Mouse (Mus musculus) embryo, embryonic 11.5 days (tissue): ENCODE data around the gene Xlr4b.
"Not testable (repeated sequence)": the region's sequence is repeated elsewhere in the genome, so short reads cannot be mapped to it uniquely, and the experiment has no call there.

ENCODE experiments used
- DNase-seq: peaks from one replicate; pipeline ENCODE4 v3.0.0-alpha.2; 2012; ENCODE audit warnings: low read depth, low spot score

Xlr4b gene

GRCm38 (mm10) chrX:73213819-73214564, at the start of gene Xlr4b:
Gene Xlr4b (plus strand): TSS chrX:73214333.
- not testable (repeated sequence) for DNase-seq

- DNase-seq, result not testable (repeated sequence)
These were observed 37.2 kb upstream of the Xlr4b start, which contains the start of gene Spin2d for GRCm38 (mm10) chrX:73176889-73177288. Gene Spin2d (minus strand): TSS chrX:73176989.

- DNase-seq, result not testable (repeated sequence)
These were observed 22.2 kb upstream of the Xlr4b start, which contains the start of gene Xlr3b for GRCm38 (mm10) chrX:73191934-73192333. Gene Xlr3b (plus strand): TSS chrX:73192207.

- no peak for DNase-seq
These were observed 11.2 kb downstream of the Xlr4b start for GRCm38 (mm10) chrX:73225365-73225764.

- DNase-seq, result peak; percentile 46
These were observed 13.9 kb downstream of the Xlr4b start, which contains the start of gene F8a for GRCm38 (mm10) chrX:73227914-73228605. Gene F8a (plus strand): TSS chrX:73228291.

- DNase-seq, result no peak
These were observed 14.6 kb downstream of the Xlr4b start for GRCm38 (mm10) chrX:73228606-73229214.

- DNase-seq, result no peak
These were observed 15.2 kb downstream of the Xlr4b start for GRCm38 (mm10) chrX:73229288-73229687.

- DNase-seq, result not testable (repeated sequence)
These were observed 28.7 kb downstream of the Xlr4b start, which contains the start of gene Xlr4c for GRCm38 (mm10) chrX:73242821-73243325. Gene Xlr4c (minus strand): TSS chrX:73243130.

- DNase-seq, result not testable (repeated sequence)
These were observed 48.3 kb downstream of the Xlr4b start for GRCm38 (mm10) chrX:73262428-73262827.

- DNase-seq, result not testable (repeated sequence)
These were observed 51.1 kb downstream of the Xlr4b start, which contains the start of gene Xlr3c for GRCm38 (mm10) chrX:73265270-73265669. Gene Xlr3c (minus strand): TSS chrX:73265390.
